Mouse (Mus musculus) kidney, adult 2 months (tissue): ENCODE results near the gene Gjb5. TPM values are rescaled to one million over a fixed set of nuclear protein-coding genes. Genes with fewer than 3 reads are reported as not detected.

Source experiments
- DNase-seq: peaks from one replicate; pipeline ENCODE4 v3.0.0; 2021
- H3K27ac ChIP-seq: fragments of 200-500 bp; 2 replicates; pipeline ENCODE4 v1.5.1; 2012; ENCODE audit warnings: low read depth, low read length, control low read depth, inconsistent platforms; ENCODE audit not compliant: insufficient read depth
- H3K27me3 ChIP-seq: fragments of 200-500 bp; replicated peaks from 2 replicates; pipeline ENCODE4 v1.6.1; 2012; ENCODE audit warnings: mild to moderate bottlenecking, moderate library complexity, low read length, inconsistent platforms; ENCODE audit not compliant: control insufficient read depth, insufficient read depth
- H3K36me3 ChIP-seq: fragments of 200-500 bp; 2 replicates; pipeline ENCODE4 v1.6.1; 2012; ENCODE audit warnings: mild to moderate bottlenecking, moderate library complexity, low read length, inconsistent platforms; ENCODE audit not compliant: control insufficient read depth, insufficient read depth
- H3K4me1 ChIP-seq: fragments of 200-500 bp; 2 replicates; pipeline ENCODE4 v1.6.1; 2011; ENCODE audit warnings: low read length; ENCODE audit not compliant: control insufficient read depth, insufficient read depth
- H3K4me3 ChIP-seq: fragments of 200-500 bp; 2 replicates; pipeline ENCODE4 v1.5.1; 2011; ENCODE audit warnings: mild to moderate bottlenecking, low read depth, low read length, control low read depth; ENCODE audit not compliant: insufficient read depth
- CTCF ChIP-seq: fragments of 200-500 bp; conservative IDR thresholded peaks from 2 replicates; pipeline ENCODE4 v1.5.1; 2011; ENCODE audit warnings: low read depth, mild to moderate bottlenecking, control low read depth, low read length, moderate library complexity, mixed read lengths; ENCODE audit not compliant: insufficient read depth, insufficient read length
- POLR2A ChIP-seq: fragments of 200-500 bp; IDR thresholded peaks from one replicate; pipeline ENCODE4 v1.6.1; 2011; ENCODE audit warnings: low read depth, low read length, control low read depth
- WGBS: fragments of 180-500 bp; shearing (Covaris S2); methylation state at CpG from one replicate; pipeline ENCODE4 v1.1.7; 2018; 5-methylcytosine and 5-hydroxymethylcytosine counted together
- polyA plus RNA-seq: library from polyadenylated mRNA; depleted of rRNA; stranded (reverse); fragments of >200 nt; gene quantifications from 2 replicates; pipeline ENCODE4 v1.2.3, GENCODE M21; 2012; rRNA removed

Gjb5 gene
- polyA plus RNA-seq, 1 experiment = 0.75 TPM

- H3K4me1 ChIP-seq = no peaks in the 10 kb centered on the region
- no peaks in the 10 kb centered on the region for H3K36me3 ChIP-seq
- WGBS = under 1% methylated on average over 25 of the region's 25 CpGs
- peak within 1 kb of the TSS; percentile 60 for H3K4me3 ChIP-seq
- H3K27ac ChIP-seq = 0 out of 2 replicates have a peak within 1 kb of the TSS, but pooled peaks have one; percentile 22
- TF ChIP-seq CTCF = peak; percentile 39
- TF ChIP-seq POLR2A = no peak
- DNase-seq = peak; percentile 87
- no peaks in the 10 kb centered on the region for H3K27me3 ChIP-seq
Measured at GRCm38 (mm10) chr4:127313861-127314260, 44.1 kb downstream of the Gjb5 start, which contains the start of gene Gja4. Gja4 (minus strand) TSS chr4:127314039.

- H3K4me1 ChIP-seq = no peaks in the 10 kb centered on the region
- no peaks in the 10 kb centered on the region for H3K27me3 ChIP-seq
- WGBS = 77% methylated on average over 24 of the region's 24 CpGs
- H3K27ac ChIP-seq = no peak overlapping the region
- H3K36me3 ChIP-seq = no peaks in the 10 kb centered on the region
- DNase-seq = no peak
- H3K4me3 ChIP-seq = peak overlapping the region; percentile 60
- no peak for TF ChIP-seq CTCF
- TF ChIP-seq POLR2A = no peak
Measured at GRCm38 (mm10) chr4:127312349-127312748, 45.6 kb downstream of the Gjb5 start.

- no peak for DNase-seq
- 44% methylated on average over 9 of the region's 9 CpGs for WGBS
- H3K27me3 ChIP-seq = no peaks in the 10 kb centered on the region
- no peaks in the 10 kb centered on the region for H3K36me3 ChIP-seq
- H3K4me3 ChIP-seq = peak overlapping the region; percentile 12; the same call in 1 of the 2 replicates
- no peaks in the 10 kb centered on the region for H3K4me1 ChIP-seq
- no peak overlapping the region for H3K27ac ChIP-seq
- no peak for TF ChIP-seq POLR2A
- TF ChIP-seq CTCF = no peak
Measured at GRCm38 (mm10) chr4:127311561-127311960, 46.4 kb downstream of the Gjb5 start.

GRCm38 (mm10) chr4:127306915-127307314 lies 51.1 kb downstream of the Gjb5 start:
- Histone ChIP-seq H3K4me3 (no peak overlapping the region), H3K36me3 (no peaks in the 10 kb centered on the region), H3K27me3 (no peaks in the 10 kb centered on the region), H3K4me1 (no peaks in the 10 kb centered on the region), H3K27ac (no peak overlapping the region)
- TF ChIP-seq POLR2A (no peak), CTCF (no peak)
- DNase-seq = no peak
- WGBS = 50% methylated on average over 2 of the region's 2 CpGs

Other genes starting within 250 kb of the Gjb5 start
- 28.6 and 29.0 TPM in 2 replicates for gene Tmem35b, start 234.5 kb downstream of the Gjb5 start, polyA plus RNA-seq
- gene Dlgap3, start 189.0 kb downstream of the Gjb5 start, polyA plus RNA-seq = 0.19 and 0.27 TPM in 2 replicates
- gene Smim12, start 114.4 kb downstream of the Gjb5 start, polyA plus RNA-seq = 48.8 and 49.9 TPM in 2 replicates
- 17.8 and 19.2 TPM in 2 replicates for gene Gja4, start 44.1 kb downstream of the Gjb5 start, polyA plus RNA-seq
- gene Gjb3, start 27.3 kb downstream of the Gjb5 start, polyA plus RNA-seq = 0.24 and 0.44 TPM in 2 replicates
- 1.4 and 1.5 TPM in 2 replicates for gene Gjb4, start 4.1 kb downstream of the Gjb5 start, polyA plus RNA-seq